Mouse (Mus musculus) ES-E14 (cell line): ENCODE results near the gene Ociad2.

Experiments used
- CHD2 ChIP-seq: IDR thresholded peaks from 2 replicates; pipeline ENCODE4 v1.6.1; 2014; ENCODE audit warnings: mild to moderate bottlenecking, low read depth, low read length, inconsistent platforms
- HCFC1 ChIP-seq: IDR thresholded peaks from 2 replicates; pipeline ENCODE4 v1.6.1; 2012; ENCODE audit warnings: low read length, inconsistent platforms, borderline replicate concordance; ENCODE audit not compliant: insufficient read depth
- ZC3H11A ChIP-seq: IDR thresholded peaks from 2 replicates; pipeline ENCODE4 v1.6.1; 2012; ENCODE audit warnings: low read depth, mild to moderate bottlenecking, inconsistent platforms, low read length, borderline replicate concordance
- ZNF384 ChIP-seq: IDR thresholded peaks from 2 replicates; pipeline ENCODE4 v1.6.1; 2012; ENCODE audit warnings: low read depth, low read length, inconsistent platforms

DNA sequence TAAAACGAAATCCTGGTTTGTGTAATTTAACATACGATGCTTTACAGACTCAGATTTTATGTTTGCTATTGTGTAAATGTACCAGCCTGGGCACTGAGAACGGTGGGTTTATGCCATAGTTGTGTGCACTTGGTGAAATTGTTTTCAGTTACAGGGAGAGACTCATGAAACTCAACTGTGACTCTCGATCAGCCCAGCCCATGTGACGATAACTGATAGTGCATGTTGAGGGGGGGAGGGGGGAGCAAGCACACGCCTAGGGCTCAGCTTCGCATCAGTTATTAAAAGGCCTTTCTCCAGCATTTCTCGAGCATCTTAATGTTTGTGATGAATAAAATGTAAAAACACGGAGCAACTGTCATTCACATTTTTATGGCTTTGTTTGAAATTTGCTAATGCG, 27.2 kb downstream of the Ociad2 start:
- TF ChIP-seq HCFC1 (no peak), ZC3H11A (no peak), CHD2 (no peak), ZNF384 (no peak)
